Mouse (Mus musculus) megakaryocyte, adult 5-6 weeks (primary cell): ENCODE data around the gene Tymp. TPM values are rescaled to one million over a fixed set of nuclear protein-coding genes. Genes with fewer than 3 reads are reported as not detected.

Experiments used
- ATAC-seq: 2 replicates; pipeline ENCODE4 v1.8.0; 2016; ENCODE audit warnings: mild to moderate bottlenecking, inconsistent platforms; ENCODE audit not compliant: poor library complexity, severe bottlenecking
- total RNA-seq, 2 experiments: library from RNA; stranded (forward) in 1 of 2; stranded (reverse) in 1 of 2; fragments of 153-499, 151-499 nt in 1 of 2; fragments of 221-1000, 200-1000 nt in 1 of 2; gene quantifications; 2 replicates each; pipeline versions ENCODE4 v1.2.3 to v1.2.4; 2015 to 2017

The Tymp gene
- total RNA-seq, 2 experiments from 2014 or later: 0.07 TPM; not detected in 1

GRCm38 (mm10) chr15:89374340-89374739, 2.5 kb downstream of the Tymp start:
- ATAC-seq: no peak

GRCm38 (mm10) chr15:89373762-89374248, 3.0 kb downstream of the Tymp start, which contains the start of gene Sco2:
TSS of gene Sco2 (minus strand) at chr15:89373846.
- peak; percentile 79 for ATAC-seq

DNA sequence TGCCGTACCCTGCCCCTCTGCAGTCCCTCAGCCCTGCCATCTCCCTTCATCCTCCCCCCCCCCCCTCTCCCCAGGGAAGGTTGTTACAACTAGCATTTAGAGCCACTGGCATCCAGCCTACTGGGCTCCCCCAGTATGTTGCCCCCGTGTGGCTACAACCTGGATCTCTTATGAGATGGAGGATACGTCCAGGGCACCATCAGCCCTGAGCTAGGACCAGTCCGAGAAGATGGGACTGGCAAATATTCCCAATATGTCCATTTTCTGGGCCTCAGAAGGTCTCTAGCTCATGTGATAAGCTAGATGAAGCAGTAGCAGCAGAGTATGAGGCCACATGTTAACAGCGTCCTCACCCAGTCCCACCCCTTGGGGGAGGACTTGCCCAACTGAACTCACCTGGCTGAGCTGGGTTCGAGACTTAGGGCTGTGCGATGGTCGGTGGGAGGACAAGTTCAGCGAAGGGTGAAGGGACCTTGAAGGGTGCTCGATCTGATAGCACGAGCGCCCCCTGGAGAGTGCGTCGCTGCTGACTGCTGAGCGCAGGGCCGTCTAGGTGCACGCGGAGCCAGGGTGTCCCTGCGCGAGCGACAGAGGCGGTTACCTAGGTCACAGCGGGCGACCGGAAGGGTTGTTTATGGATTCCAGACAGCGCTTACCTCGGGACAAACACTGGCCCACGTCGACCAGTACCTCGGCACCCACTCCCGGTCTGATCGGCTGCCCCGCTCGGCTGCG, 3.6 kb downstream of the Tymp start:
- peak; percentile 86 for ATAC-seq

DNA sequence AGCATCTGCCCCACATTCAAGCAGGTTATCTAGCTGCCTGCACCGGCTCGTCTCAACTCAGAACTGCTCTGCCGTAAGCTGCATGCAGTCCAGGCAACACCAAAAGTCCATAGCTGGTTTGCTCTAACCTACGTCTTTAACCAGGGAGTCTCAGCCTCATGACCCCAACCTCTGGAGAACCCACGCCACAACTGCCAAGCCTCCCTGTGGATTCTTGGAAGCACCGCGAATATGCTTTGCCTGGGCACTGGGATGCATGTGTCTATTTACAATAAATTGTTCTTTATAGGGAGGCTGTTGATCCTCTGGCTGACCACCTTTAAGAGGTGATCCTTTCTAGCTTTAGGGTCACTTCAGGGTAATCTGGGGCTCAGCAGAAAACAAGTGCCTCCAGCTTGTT, 4.3 kb downstream of the Tymp start:
- no peak for ATAC-seq

GRCm38 (mm10) chr15:89372068-89372467, 4.8 kb downstream of the Tymp start:
- ATAC-seq: no peak

DNA sequence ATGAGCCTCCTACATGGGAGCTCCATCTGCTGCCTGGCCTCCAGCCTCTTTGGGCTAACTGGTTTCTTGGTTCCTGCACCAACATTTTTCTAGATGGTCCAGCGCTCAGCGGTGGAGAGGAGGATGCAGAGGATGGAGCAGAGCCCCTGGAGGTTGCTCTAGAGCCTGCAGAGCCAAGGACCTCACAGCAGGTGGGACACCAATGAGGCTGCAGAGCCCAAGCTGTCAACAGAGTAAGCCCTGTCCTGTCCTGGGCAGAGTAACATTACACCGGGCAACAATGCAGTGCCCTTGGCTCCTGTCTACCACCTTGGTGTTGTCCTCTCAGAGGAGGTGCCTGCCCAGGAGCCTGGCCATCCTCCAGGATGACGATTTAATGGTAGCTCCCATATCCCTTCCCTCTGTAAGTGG, 11.7 kb downstream of the Tymp start:
- ATAC-seq: no peak

DNA sequence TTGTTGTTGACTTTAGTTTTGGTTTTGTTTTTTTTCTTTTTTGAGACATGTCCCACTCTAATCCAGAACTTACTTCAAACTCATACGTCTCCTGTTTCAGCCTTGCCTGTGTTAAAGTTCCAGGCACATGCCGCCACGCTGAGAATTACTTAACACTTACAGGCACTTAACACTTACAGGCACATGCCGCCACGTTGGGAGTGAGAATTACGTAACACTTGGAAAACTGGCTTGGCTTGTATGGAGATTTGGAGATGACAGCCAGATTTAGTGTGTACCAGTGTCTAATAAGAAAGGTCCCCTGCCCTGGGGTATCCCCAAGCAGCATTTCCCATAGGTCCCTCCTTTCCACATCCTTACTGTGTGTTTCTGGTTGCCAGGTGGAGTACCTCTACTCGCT, 13.8 kb downstream of the Tymp start:
- ATAC-seq: no peak

DNA sequence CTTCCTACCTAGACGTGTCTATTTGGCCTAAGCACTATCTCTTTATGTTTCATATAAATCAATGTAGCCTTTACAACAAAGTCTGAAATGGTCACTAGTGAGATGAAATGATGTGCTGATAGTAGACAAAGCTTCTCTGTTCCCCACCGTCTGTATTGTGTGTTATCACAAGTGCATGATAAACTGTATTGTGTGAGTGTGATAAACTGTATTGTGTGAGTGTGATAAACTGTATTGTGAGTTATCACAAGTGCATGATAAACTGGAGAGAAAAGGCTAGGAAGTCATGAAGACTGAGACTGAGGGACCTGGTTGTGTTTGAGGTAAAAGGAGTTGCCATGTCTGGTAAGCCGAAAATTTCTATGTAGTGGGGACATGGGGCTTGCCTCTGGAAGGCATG, 18.1 kb downstream of the Tymp start:
- ATAC-seq: no peak

DNA sequence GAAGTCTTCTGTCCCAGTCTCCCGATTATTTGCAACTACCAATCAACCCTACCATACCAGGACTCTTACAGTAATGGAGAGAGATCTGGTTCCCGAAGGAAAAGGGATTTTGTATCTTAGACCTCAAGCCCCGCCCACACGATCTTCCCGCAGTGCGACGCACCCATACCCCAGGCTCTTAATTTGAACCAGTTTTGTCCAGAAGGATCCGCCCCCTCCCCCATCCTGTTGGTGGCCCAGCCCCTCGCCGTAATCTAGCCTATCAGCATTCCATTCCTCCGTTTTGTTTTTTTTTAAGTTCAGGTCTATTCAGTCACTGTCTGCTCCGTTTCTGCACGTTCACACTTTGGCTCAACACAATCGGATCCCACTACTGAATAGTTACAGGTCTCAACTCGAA, 20.5 kb downstream of the Tymp start:
- ATAC-seq: peak; percentile 55

DNA sequence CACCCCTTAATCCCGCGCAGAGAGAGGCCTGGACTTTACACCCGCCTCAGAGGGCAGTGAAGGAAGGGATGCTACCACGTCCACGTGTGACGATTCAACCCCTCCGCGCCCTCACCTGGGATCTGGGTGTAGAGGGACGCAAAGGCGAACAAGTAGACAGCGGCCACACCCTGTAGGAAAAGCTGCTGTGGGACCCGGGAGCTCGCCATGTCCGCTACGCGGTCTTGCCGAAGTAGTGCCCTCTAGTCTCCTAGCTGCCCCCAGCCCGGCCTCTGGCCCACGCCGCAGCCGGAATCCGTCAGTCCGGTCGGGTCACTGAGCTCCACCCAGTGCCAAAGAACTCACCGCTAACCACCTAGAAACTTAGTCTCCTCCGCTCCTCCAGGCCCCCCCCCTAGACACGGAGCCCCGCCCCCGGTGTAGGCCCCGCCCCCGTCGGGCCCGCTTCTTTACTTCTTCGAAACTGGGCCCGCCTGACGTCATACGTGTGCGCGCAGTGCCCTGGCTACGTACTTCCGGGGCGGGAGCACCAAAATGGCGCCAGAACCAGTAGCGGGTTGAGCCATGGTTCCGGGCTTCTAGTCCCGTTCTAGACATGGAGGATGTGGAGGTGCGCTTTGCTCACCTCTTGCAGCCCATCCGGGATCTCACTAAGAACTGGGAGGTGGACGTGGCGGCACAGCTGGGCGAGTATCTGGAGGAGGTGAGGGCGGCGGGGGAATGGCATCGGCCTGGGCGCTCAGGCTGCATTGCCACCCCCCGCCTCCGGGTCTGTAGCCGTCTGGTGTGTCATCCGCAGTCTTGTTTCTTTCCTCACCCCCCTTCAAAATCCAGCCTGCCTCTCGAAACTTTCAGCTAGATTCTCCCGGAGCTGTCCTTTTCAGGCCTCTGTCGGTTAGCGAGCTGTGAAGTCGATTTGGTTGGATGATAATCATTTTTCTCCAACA, 21.3 kb downstream of the Tymp start, which contains the start of the genes Lmf2 and Ncaph2:
Gene Lmf2, minus strand, starts transcription at position 419 of the 947 bp plus-strand sequence.
Gene Ncaph2, plus strand, starts transcription at position 479 of the 947 bp plus-strand sequence.
- ATAC-seq: peak; percentile 88

DNA sequence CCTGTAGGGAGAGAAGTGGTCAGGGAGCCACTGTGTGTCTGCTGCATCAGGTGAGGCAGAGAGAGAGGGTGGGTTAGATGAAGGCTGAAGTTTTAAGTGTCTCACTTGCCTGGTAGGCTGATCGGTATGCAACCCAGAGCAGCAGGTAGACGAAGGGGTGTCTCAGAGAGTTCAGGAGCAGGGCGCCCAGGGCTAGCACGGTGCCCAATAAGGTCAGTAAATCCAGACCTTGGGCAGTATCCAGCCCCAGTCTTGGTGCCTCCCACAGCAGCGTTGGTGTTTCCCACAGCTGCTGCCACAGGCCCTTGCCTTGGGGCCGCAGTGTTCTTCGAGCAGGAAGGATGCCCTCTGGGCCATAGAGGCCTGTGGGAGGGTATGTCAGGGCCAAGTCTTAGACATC, 22.4 kb downstream of the Tymp start:
- ATAC-seq: no peak

GRCm38 (mm10) chr15:89353837-89354236, 23.0 kb downstream of the Tymp start:
- ATAC-seq: no peak

DNA sequence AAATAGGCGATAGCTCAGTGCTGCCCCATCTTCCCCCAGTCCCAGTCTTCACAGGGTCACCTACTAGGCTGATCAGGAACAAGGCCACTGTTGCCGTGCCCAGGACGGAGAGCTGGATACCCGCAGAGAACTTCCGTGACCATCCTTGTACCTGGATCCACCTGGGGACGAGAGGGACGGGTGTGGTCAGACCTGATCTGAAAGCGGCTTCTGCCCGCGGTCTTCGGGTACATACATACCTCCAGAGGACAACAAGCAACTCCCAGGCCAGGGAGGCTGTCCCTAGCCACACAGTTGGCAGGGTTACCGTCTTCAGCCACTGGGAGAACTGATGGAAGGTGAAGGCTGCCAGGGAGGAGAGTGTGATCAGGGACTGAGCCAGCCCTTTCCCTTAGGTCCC, 24.0 kb downstream of the Tymp start:
- no peak for ATAC-seq

DNA sequence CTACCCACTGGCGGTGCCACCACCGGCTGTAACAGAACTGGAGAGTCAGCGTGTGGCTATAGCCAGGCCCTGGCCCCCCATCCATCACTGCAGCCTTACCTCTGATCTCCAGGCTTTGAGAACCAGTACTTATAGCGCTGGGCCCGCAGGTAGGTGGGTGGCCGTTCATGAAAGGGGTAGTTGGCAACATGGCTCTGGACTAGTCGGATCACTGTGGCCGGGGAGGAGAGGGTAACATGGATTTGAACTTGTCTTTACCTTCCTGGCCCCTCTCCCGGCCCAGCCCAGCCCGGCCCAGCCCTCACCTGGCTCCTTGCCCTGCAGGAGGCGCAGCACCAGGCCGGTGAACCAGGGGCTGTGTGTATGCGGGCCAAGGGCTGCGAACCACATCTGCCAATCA, 24.8 kb downstream of the Tymp start:
- no peak for ATAC-seq

DNA sequence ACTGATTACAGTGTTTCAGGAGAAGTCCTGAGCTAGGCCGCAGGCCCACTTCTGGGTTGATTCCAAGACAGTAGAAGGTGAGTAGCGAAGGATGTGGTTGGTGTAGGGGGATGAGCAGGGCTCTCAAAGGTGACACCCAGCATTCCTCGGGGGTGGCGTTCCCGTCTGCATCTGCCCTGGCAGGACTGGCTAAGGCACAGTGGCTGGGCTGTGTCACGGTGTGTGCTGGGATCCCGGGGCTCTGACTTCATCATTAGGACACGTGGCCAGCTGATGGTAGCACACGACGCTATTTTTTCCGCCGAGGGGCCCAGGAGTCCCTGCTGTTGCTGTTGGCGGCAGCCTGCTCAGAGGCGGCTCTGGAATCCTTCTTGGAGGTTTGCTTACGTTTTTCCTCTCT, 25.5 kb downstream of the Tymp start:
- no peak for ATAC-seq

DNA sequence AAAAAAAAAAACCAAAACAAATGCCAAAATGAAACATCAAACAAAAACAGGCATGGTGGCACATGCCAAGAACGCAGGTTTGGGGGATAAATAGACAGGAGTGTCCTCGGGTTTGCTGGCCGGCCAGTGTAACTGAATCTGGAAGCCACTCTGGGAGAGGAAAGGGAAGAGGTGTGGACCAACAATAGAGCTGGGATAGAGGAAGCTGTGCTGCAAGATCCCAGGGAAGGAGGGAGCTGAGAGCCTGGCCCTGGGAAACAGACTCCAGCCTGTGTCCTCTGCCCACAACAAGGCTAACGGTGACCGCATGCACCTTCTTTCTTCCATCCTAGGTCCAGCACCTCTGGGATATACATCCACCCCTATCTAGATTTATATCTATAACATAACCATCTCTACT, 26.4 kb downstream of the Tymp start:
- ATAC-seq: no peak

DNA sequence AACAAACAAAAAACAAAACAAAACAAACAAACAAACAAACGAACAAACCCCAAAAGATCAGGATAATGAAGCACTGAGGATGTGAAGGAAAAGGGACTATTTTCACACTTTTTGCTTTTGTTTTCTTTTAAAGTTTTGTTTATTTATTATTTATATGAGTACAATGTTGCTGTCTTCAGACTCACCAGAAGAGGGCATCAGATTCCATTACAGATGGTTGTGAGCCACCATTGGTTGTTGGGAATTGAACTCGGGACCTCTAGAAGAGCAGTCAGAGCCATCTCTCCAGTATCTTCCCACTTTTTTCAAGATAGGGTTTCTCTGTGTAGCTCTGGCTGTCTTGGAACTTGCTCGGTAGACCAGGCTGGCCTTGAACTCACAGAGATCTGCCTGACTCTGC, 33.5 kb downstream of the Tymp start:
- ATAC-seq: no peak

GRCm38 (mm10) chr15:89341678-89342077, 35.2 kb downstream of the Tymp start:
- no peak for ATAC-seq

DNA sequence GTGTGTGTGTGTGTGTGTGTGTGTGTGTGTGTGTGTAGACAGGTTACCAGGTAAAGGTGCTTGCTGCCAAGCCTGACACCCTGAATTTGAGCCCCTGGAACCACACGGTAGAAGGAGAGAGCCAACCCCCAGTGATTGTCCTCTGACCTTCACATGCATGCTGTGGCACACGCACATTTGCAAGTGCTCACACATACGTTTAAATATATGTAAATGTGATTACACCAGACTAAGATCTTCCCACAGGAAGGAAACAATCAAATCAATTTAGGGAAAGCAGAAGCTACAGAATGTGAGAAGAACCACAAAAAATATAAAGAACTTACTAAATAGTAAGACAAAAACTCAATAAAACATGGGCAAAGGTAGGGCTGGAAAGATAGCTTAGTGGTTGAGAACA, 36.7 kb downstream of the Tymp start:
- peak; percentile 43; the same call in 1 of the 2 replicates for ATAC-seq

GRCm38 (mm10) chr15:89339696-89340095, 37.1 kb downstream of the Tymp start:
- peak; percentile 75 for ATAC-seq

DNA sequence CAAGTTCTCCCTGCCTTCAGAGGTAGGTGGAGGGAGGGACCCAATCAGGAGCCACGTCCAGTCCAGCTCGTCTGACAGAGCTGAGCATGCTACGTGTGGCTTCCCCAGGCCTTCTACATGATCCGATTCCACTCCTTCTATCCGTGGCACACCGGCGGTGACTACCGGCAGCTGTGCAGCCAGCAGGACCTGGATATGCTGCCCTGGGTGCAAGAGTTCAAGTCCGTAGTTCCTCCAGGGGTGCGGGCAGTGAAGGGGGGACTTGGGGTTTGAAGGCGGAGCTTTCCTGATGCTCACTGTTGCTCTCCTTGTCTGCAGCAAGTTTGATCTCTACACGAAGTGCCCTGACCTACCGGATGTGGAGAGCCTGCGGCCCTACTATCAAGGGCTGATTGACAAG, 40.4 kb downstream of the Tymp start:
- ATAC-seq: no peak
